ENCODE assay signal across 12 mouse cellular contexts in genomic region chr8:105169582-105169981, GRCm38 (mm10). TPM values are rescaled to one million over a fixed set of nuclear protein-coding genes. Genes with fewer than 3 reads are reported as not detected.
DNase-seq lines count a peak whose midpoint lies in the region; ATAC-seq lines count a peak whose summit lies in the region.
"Had no signal": no experiment of that assay in that cellular context is flagged by ENCODE, and none has a peak within 500 bp of the region (broad histone marks: within the 10 kb centered on the region; RNA-seq: fewer than 3 reads in every experiment).

No protein-coding gene starts in this region.

- intact Hi-C loops in gastrocnemius, postnatal 14 days (cut with DNase I; ENCODE audit: low total_unique reads), result no loop called here

- peaks cover 20% of the 10 kb centered on the region; the same call in 1 of the 2 replicates for H3K4me1 ChIP-seq in kidney, embryonic 14.5 days (ENCODE audit: control insufficient read depth, insufficient read depth, low read length)
- H3K4me1 ChIP-seq in embryonic facial prominence, embryonic 12.5 days, result peaks cover 36% of the 10 kb centered on the region
- H3K4me1 ChIP-seq in limb, embryonic 15.5 days, result peaks cover 30% of the 10 kb centered on the region

- H3K9me3 ChIP-seq in kidney, embryonic 14.5 days (ENCODE audit: control insufficient read depth, low read length), result no peaks in the 10 kb centered on the region
- no peaks in the 10 kb centered on the region for H3K9me3 ChIP-seq in embryonic facial prominence, embryonic 12.5 days
- H3K9me3 ChIP-seq in limb, embryonic 15.5 days, result no peaks in the 10 kb centered on the region

- no peak overlapping the region for H3K27ac ChIP-seq in kidney, embryonic 14.5 days (ENCODE audit: low read depth, low read length)
- H3K27ac ChIP-seq in embryonic facial prominence, embryonic 12.5 days, result peak overlapping the region; percentile 99; the same call in 1 of the 2 replicates
- peak overlapping the region; percentile 100 for H3K27ac ChIP-seq in limb, embryonic 15.5 days

- DNase-seq in kidney, postnatal 25 days, result no peak
- DNase-seq in NIH3T3 (ENCODE audit: low read depth), result peak; percentile 17
- no peak for DNase-seq in gastrocnemius, postnatal 14 days
- no peak for DNase-seq in right cerebral cortex, postnatal 4 days
- no peak for DNase-seq in spleen, postnatal 10 days (ENCODE audit: low spot score in 2 of 2)

- WGBS in kidney, embryonic 14.5 days, result 35% methylated on average over 3 of the region's 3 CpGs
- WGBS in embryonic facial prominence, embryonic 12.5 days, result 43% methylated on average over 3 of the region's 3 CpGs
- WGBS in limb, embryonic 15.5 days, result 25% methylated on average over 3 of the region's 3 CpGs

- no peaks in the 10 kb centered on the region for H3K27me3 ChIP-seq in kidney, embryonic 14.5 days (ENCODE audit: control insufficient read depth, insufficient read depth, low read length)
- H3K27me3 ChIP-seq in embryonic facial prominence, embryonic 12.5 days, result no peaks in the 10 kb centered on the region
- H3K27me3 ChIP-seq in limb, embryonic 15.5 days, result no peaks in the 10 kb centered on the region
- H3K27me3 ChIP-seq: Patski had no signal

- H3K4me3 ChIP-seq in kidney, embryonic 14.5 days (ENCODE audit: low read length), result no peak overlapping the region; the same call in 1 of the 2 replicates
- no peak overlapping the region for H3K4me3 ChIP-seq in embryonic facial prominence, embryonic 12.5 days
- no peak overlapping the region for H3K4me3 ChIP-seq in limb, embryonic 15.5 days

- peak overlapping the region; percentile 99; the same call in 1 of the 2 replicates for H3K9ac ChIP-seq in kidney, embryonic 14.5 days (ENCODE audit: low read depth, low read length)
- H3K9ac ChIP-seq in embryonic facial prominence, embryonic 12.5 days, result no peak overlapping the region
- H3K9ac ChIP-seq in limb, embryonic 15.5 days, result no peak overlapping the region

- H3K36me3 ChIP-seq in kidney, embryonic 14.5 days (ENCODE audit: control insufficient read depth, insufficient read depth, low read length), result peaks cover 5% of the 10 kb centered on the region; the same call in 1 of the 2 replicates
- H3K36me3 ChIP-seq in embryonic facial prominence, embryonic 12.5 days, result no peaks in the 10 kb centered on the region
- peaks cover 3% of the 10 kb centered on the region; the same call in 1 of the 2 replicates for H3K36me3 ChIP-seq in limb, embryonic 15.5 days

- peak overlapping the region; percentile 48 for H3K4me2 ChIP-seq in kidney, embryonic 14.5 days (replicated peaks; ENCODE audit: low read depth, low read length)
- H3K4me2 ChIP-seq in embryonic facial prominence, embryonic 12.5 days (replicated peaks), result peak overlapping the region; percentile 63; the same call in 1 of the 2 replicates
- peak overlapping the region; percentile 45; the same call in 1 of the 2 replicates for H3K4me2 ChIP-seq in limb, embryonic 15.5 days

- no peak for ATAC-seq in kidney, embryonic 14.5 days (ENCODE audit: low FRiP score, low TSS enrichment)
- no peak for ATAC-seq in embryonic facial prominence, embryonic 12.5 days (ENCODE audit: insufficient number of reproducible peaks, insufficient read depth, low FRiP score, low TSS enrichment)
- ATAC-seq in limb, embryonic 15.5 days (ENCODE audit: insufficient number of reproducible peaks, low FRiP score, low TSS enrichment, low read depth), result no peak

RNA-seq across cellular contexts. Expression of gene Cbfb, which starts 0.9 kb away (rescaled TPM):
- 73.9 and 96.5 TPM in 2 replicates for polyA plus RNA-seq in kidney, embryonic 14.5 days (2014; fragmentation: Nextera tagmentation; extraction: Ambion mirVana)
- polyA plus RNA-seq in embryonic facial prominence, embryonic 12.5 days (2016; fragmentation: Nextera tagmentation; extraction: Ambion mirVana), result 120 and 124 TPM in 2 replicates
- 77.3 and 89.0 TPM in 2 replicates for polyA plus RNA-seq in limb, embryonic 15.5 days (2015; fragmentation: Nextera tagmentation; extraction: Ambion mirVana)
- 10 to 100 TPM; 37.2 TPM for total RNA-seq in gastrocnemius, postnatal 14 days (2021)

RNA-seq across cellular contexts. Expression of gene Ces4a, which starts 38.0 kb away (rescaled TPM):
- not detected in 2 replicates for polyA plus RNA-seq in kidney, embryonic 14.5 days (2014; fragmentation: Nextera tagmentation; extraction: Ambion mirVana)
- polyA plus RNA-seq in embryonic facial prominence, embryonic 12.5 days (2016; fragmentation: Nextera tagmentation; extraction: Ambion mirVana), result not detected in 2 replicates
- not detected in 2 replicates for polyA plus RNA-seq in limb, embryonic 15.5 days (2015; fragmentation: Nextera tagmentation; extraction: Ambion mirVana)
- total RNA-seq in gastrocnemius, postnatal 14 days (2021), result not detected
- total RNA-seq: left cerebral cortex, postnatal 36 days had no signal
- polyA plus RNA-seq: erythroblast, embryonic 14.5 days; neural tube, embryonic 11.5 days; Patski had no signal

RNA-seq across cellular contexts. Expression of gene D230025D16Rik, which starts 55.4 kb away (rescaled TPM):
- 18.3 and 28.8 TPM in 2 replicates for polyA plus RNA-seq in kidney, embryonic 14.5 days (2014; fragmentation: Nextera tagmentation; extraction: Ambion mirVana)
- 26.3 and 26.7 TPM in 2 replicates for polyA plus RNA-seq in embryonic facial prominence, embryonic 12.5 days (2016; fragmentation: Nextera tagmentation; extraction: Ambion mirVana)
- 25.6 and 28.7 TPM in 2 replicates for polyA plus RNA-seq in limb, embryonic 15.5 days (2015; fragmentation: Nextera tagmentation; extraction: Ambion mirVana)
- 10 to 100 TPM; 14.6 to 18.7 TPM for total RNA-seq in gastrocnemius, postnatal 14 days (2021)
